Comparison of ENCODE assay signal across 1 mouse cellular context in genomic region chr2:152349205-152349604, GRCm38 (mm10).
TF ChIP-seq lines count a peak whose summit lies in the region.

No protein-coding gene starts in this region.

TF ChIP-seq in MEL, 35 proteins besides CTCF, POLR2A, EP300 and RAD21:
- TF ChIP-seq MYB (IDR thresholded peaks at IDR 0.05; ENCODE audit: low read depth, low read length): no peak
- TF ChIP-seq USF2 (IDR thresholded peaks at IDR 0.05; ENCODE audit: borderline replicate concordance in 1 of 2, insufficient read depth in 1 of 2, low read depth in 1 of 2, low read length in 2 of 2): no peak
- 0 out of 2 replicates have a peak, but pooled peaks have one; percentile 7 for TF ChIP-seq HCFC1 (IDR thresholded peaks at IDR 0.05; ENCODE audit: low read depth, low read length)
